Mouse (Mus musculus): ENCODE results near the gene Tmem206.

DNA sequence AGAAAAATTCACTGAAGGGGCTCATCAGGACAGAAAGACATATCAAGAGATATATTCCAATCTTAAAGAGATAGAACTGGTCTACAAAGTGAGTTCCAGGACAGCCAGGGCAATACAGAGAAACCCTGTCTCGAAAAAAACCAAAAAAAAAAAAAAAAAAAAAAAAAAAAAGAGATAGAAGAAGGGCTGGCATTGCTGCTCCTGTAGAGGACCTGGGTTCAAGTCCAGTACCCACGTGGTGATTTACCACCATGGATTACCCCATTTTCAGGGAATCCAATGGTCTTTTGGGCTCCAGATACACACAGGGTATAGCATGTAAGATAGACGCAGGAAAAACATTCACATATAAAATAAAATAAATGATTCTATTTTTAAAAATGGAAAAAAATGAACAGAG is 55.1 kb downstream of the Tmem206 start:
- TF ChIP-seq CTCF (IDR thresholded peaks at IDR 0.05; ENCODE audit: extremely low read depth, insufficient read depth, insufficient read length, insufficient replicate concordance), result no peak
- no peak for TF ChIP-seq POLR2A (IDR thresholded peaks at IDR 0.05; ENCODE audit: low read depth, low read length)

Measured in spleen, adult 2 months (tissue).